Mouse (Mus musculus) neural tube, embryonic 11.5 days (tissue): ENCODE data around the gene Apoc1. TPM values are rescaled to one million over a fixed set of nuclear protein-coding genes. Genes with fewer than 3 reads are reported as not detected.

Experiments
- ATAC-seq: fragments of 200-750 bp; cut with Nextera tagmentation; 2 replicates; pipeline ENCODE4 v1.8.0; 2017; ENCODE audit warnings: moderate number of reproducible peaks, mild to moderate bottlenecking, moderate TSS enrichment, moderate library complexity; ENCODE audit not compliant: insufficient read depth, low FRiP score, low TSS enrichment
- DNase-seq: peaks from one replicate; pipeline ENCODE4 v3.0.0-alpha.2; 2015; ENCODE audit warnings: low spot score
- H3K27ac ChIP-seq: fragments of 300-500 bp; sonication (generic); 2 replicates; pipeline ENCODE4 v1.5.1; 2014; ENCODE audit warnings: low read depth, mild to moderate bottlenecking, low read length
- H3K27me3 ChIP-seq: fragments of 300-500 bp; sonication (generic); 2 replicates; pipeline ENCODE4 v1.6.1; 2014; ENCODE audit warnings: mild to moderate bottlenecking, low read length, mixed read lengths; ENCODE audit not compliant: control insufficient read depth, insufficient read depth
- H3K36me3 ChIP-seq: fragments of 300-500 bp; sonication (generic); 2 replicates; pipeline ENCODE4 v1.6.1; 2014; ENCODE audit warnings: mild to moderate bottlenecking, low read length, moderate library complexity, mixed read lengths; ENCODE audit not compliant: control insufficient read depth, insufficient read depth
- H3K4me1 ChIP-seq: fragments of 300-500 bp; sonication (generic); 2 replicates; pipeline ENCODE4 v1.6.1; 2014; ENCODE audit warnings: low read length, mixed read lengths; ENCODE audit not compliant: control insufficient read depth, insufficient read depth
- H3K4me2 ChIP-seq: fragments of 300-500 bp; sonication (generic); 2 replicates; pipeline ENCODE4 v1.6.1; 2014; ENCODE audit warnings: low read depth, mild to moderate bottlenecking, moderate library complexity
- H3K4me3 ChIP-seq: fragments of 300-500 bp; sonication (generic); 2 replicates; pipeline ENCODE4 v1.5.1; 2014; ENCODE audit warnings: low read depth, low read length
- H3K9ac ChIP-seq: fragments of 300-500 bp; sonication (generic); 2 replicates; pipeline ENCODE4 v1.6.1; 2014; ENCODE audit warnings: mild to moderate bottlenecking, low read length
- H3K9me3 ChIP-seq: fragments of 300-500 bp; sonication (generic); 2 replicates; pipeline ENCODE4 v1.6.1; 2016; ENCODE audit warnings: low read length; ENCODE audit not compliant: control insufficient read depth
- WGBS: fragments of 180-500 bp; shearing (Covaris S2); extraction: QIAGEN DNeasy Blood & Tissue Kit; methylation state at CpG from one replicate; pipeline ENCODE4 v1.1.7; 2014; 5-methylcytosine and 5-hydroxymethylcytosine counted together
- polyA plus RNA-seq: library from polyadenylated mRNA; unstranded; fragments of >200 nt; fragmentation: Nextera tagmentation; extraction: Ambion mirVana; gene quantifications from 2 replicates; pipeline ENCODE4 v1.2.1, GENCODE M21; 2014

Apoc1 gene
- polyA plus RNA-seq, 1 experiment from 2014 or later: 3.4 TPM

GRCm38 (mm10) chr7:19683771-19684201 is 8.7 kb downstream of the Apoc1 start:
- Histone ChIP-seq H3K4me1 (no peaks in the 10 kb centered on the region), H3K27ac (no peak overlapping the region), H3K27me3 (no peaks in the 10 kb centered on the region), H3K4me3 (no peak overlapping the region), H3K9me3 (no peaks in the 10 kb centered on the region), H3K36me3 (no peaks in the 10 kb centered on the region), H3K9ac (no peak overlapping the region), H3K4me2 (no peak overlapping the region)
- WGBS: 86% methylated on average over 6 of the region's 6 CpGs
- ATAC-seq (no peak), DNase-seq (no peak)

DNA sequence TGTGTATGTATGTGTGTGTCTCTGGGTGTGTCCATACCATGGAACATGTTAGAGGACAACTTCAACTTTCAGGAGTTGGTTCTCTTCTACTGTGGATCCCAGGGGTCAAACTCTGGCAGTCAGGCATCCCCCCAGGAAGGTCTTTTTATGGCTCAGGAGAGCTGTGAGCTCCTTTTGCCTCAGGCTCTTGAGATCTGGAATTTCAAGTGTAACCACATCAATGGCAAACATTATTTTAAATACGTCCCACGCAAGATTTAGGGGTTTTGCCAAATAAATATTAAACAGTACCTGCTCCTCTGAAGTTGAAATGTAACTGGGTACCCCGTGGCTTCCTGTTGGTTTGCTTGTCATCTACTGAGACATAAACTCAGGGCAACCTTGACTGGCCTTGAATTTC is 9.5 kb downstream of the Apoc1 start:
- Histone ChIP-seq H3K4me1 (no peaks in the 10 kb centered on the region), H3K27ac (no peak overlapping the region), H3K27me3 (no peaks in the 10 kb centered on the region), H3K9ac (no peak overlapping the region), H3K4me2 (no peak overlapping the region), H3K4me3 (no peak overlapping the region), H3K36me3 (no peaks in the 10 kb centered on the region), H3K9me3 (no peaks in the 10 kb centered on the region)
- DNase-seq: no peak
- WGBS: 79% methylated on average over 3 of the region's 3 CpGs
- no peak for ATAC-seq

DNA sequence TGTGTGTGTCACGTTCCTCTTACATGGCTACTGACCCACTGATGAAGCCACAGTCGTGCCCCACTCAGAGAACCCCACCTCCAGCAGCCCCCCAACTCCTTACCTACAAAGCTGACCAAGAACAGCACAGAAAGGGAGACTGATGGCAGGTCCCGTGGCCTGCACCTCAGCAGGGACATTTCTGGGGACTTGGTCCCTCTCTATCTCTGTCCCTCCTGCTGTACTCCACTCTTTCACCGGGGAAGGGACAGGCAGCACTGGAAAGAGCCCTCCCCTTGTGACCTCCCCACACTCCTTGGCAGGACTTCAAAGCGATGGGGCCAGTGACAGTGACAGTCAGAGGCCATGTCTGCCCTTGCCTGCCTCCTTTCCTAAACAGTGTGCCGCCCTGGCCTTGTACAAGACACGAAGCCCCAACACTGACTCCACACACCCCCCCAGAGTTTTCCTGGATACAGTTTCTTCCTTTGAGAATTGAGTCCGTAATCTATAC is 11.2 kb downstream of the Apoc1 start, which contains the start of the genes Gm44805 and Apoc4:
Gene Gm44805, minus strand, starts transcription at position 222 of the 493 bp plus-strand sequence.
Gene Apoc4, minus strand, starts transcription at position 278 of the 493 bp plus-strand sequence.
- Histone ChIP-seq H3K4me3 (no peak within 1 kb of the TSS), H3K27ac (no peak within 1 kb of the TSS), H3K9me3 (no peaks in the 10 kb centered on the region), H3K4me2 (no peak within 1 kb of the TSS), H3K9ac (no peak within 1 kb of the TSS), H3K4me1 (no peaks in the 10 kb centered on the region), H3K27me3 (no peaks in the 10 kb centered on the region), H3K36me3 (no peaks in the 10 kb centered on the region)
- 61% methylated on average over 8 of the region's 8 CpGs for WGBS
- no peak for DNase-seq
- no peak for ATAC-seq

DNA sequence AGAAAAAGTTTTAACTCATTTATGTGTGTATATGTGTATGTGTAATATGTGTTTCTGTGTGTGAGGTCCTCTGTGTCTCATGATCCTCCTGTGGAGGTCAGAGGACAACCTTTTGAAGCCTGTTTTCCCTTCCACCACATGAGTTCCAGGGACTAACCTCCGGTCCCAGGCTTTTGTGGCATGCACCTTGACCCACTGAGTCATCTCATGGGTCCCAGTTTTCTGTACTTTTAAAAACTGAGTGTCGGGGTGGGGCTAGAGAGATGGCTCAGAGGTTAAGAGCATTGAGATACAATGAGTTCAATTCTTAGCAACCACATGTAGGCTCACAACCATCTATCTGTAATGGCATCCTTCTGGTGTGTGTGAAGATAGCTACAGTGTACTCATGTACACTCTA is 11.8 kb downstream of the Apoc1 start:
- Histone ChIP-seq H3K36me3 (no peaks in the 10 kb centered on the region), H3K9me3 (no peaks in the 10 kb centered on the region), H3K4me3 (no peak overlapping the region), H3K4me1 (no peaks in the 10 kb centered on the region), H3K4me2 (no peak overlapping the region), H3K9ac (no peak overlapping the region), H3K27me3 (no peaks in the 10 kb centered on the region), H3K27ac (no peak overlapping the region)
- DNase-seq (no peak), ATAC-seq (no peak)
- WGBS: 89% methylated on average over 2 of the region's 2 CpGs

- Histone ChIP-seq H3K9ac (no peak overlapping the region), H3K9me3 (no peaks in the 10 kb centered on the region), H3K4me2 (no peak overlapping the region), H3K4me1 (no peaks in the 10 kb centered on the region), H3K27ac (no peak overlapping the region), H3K36me3 (no peaks in the 10 kb centered on the region), H3K27me3 (no peaks in the 10 kb centered on the region), H3K4me3 (no peak overlapping the region)
- DNase-seq (no peak), ATAC-seq (no peak)
- 94% methylated on average over 3 of the region's 3 CpGs for WGBS
These were observed 13.6 kb downstream of the Apoc1 start for GRCm38 (mm10) chr7:19678901-19679300.

DNA sequence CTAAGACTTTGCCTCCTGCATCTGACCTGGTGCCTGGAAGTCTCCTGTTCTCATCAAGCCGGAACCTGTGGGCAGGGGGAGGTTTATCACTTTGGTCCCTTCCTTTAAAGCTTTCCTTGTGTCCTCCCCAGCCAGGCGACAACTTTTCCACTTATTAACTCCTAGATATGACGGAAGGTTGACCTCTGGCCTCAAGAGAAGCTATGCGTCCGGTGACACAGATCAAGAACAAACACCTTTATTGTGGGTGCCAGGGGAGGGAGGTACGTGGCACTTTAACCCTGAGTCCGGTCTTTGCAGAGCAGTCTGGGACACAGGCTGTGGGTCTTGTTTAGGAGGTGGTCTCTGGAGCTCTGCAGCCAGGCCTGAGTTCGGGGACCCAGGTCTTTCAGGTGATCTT is 14.6 kb downstream of the Apoc1 start, which contains the start of gene Apoc2:
Gene Apoc2, minus strand, starts transcription at position 70 of the 400 bp plus-strand sequence.
- ATAC-seq (no peak), DNase-seq (no peak)
- Histone ChIP-seq H3K27me3 (no peaks in the 10 kb centered on the region), H3K4me1 (no peaks in the 10 kb centered on the region), H3K27ac (no peak within 1 kb of the TSS), H3K9ac (no peak within 1 kb of the TSS), H3K4me3 (no peak within 1 kb of the TSS), H3K9me3 (no peaks in the 10 kb centered on the region), H3K4me2 (no peak within 1 kb of the TSS), H3K36me3 (no peaks in the 10 kb centered on the region)
- WGBS: 79% methylated on average over 8 of the region's 8 CpGs

- 40% methylated on average over 1 of the region's 1 CpGs for WGBS
- Histone ChIP-seq H3K36me3 (no peaks in the 10 kb centered on the region), H3K9me3 (no peaks in the 10 kb centered on the region), H3K4me1 (no peaks in the 10 kb centered on the region), H3K9ac (no peak overlapping the region), H3K4me3 (no peak overlapping the region), H3K27ac (no peak overlapping the region), H3K27me3 (no peaks in the 10 kb centered on the region), H3K4me2 (no peak overlapping the region)
- ATAC-seq: no peak
- no peak for DNase-seq
These were observed 15.8 kb downstream of the Apoc1 start for GRCm38 (mm10) chr7:19676662-19677061.

GRCm38 (mm10) chr7:19675824-19676223 is 16.6 kb downstream of the Apoc1 start:
- no peak for DNase-seq
- Histone ChIP-seq H3K4me3 (no peak overlapping the region), H3K4me2 (no peak overlapping the region), H3K36me3 (no peaks in the 10 kb centered on the region), H3K9ac (no peak overlapping the region), H3K9me3 (no peaks in the 10 kb centered on the region), H3K27me3 (no peaks in the 10 kb centered on the region), H3K4me1 (no peaks in the 10 kb centered on the region), H3K27ac (no peak overlapping the region)
- WGBS: 84% methylated on average over 10 of the region's 10 CpGs
- no peak for ATAC-seq

DNA sequence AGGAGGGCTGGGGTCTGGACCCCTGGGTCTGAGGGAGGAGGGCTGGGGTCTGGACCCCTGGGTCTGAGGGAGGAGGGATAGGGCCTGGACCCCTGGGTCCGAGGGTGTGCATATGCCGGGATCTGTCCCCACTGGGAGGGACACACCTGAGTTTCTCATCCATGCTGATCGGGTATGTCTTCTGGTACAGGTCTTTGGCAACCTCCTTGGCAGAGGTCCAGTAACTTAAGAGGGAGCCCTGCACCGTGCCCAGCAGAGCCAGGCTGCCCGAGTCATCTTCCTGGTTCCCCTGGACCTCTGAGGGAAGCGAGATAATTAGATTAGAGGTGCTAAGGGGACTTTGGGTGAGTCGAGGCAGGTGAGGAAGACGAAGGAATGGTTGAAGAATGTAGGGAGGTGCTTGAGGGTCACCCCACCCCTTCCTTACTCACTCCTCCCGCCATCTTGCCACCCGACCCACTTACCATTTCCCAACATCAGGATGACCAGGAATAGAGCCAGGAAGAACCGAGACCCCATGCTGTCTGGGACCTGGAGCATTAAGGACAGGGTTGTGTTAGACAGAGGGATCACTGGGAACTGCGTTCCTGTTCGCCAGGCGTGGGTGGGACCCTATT is 19.3 kb downstream of the Apoc1 start:
- no peaks in the 10 kb centered on the region for H3K27me3 ChIP-seq
- no peak for ATAC-seq
- H3K4me3 ChIP-seq: no peak overlapping the region
- no peaks in the 10 kb centered on the region for H3K36me3 ChIP-seq
- no peak overlapping the region for H3K4me2 ChIP-seq
- H3K9me3 ChIP-seq: no peaks in the 10 kb centered on the region
- 73% methylated on average over 14 of the region's 14 CpGs for WGBS
- no peak overlapping the region for H3K27ac ChIP-seq
- DNase-seq: no peak
- no peak overlapping the region for H3K9ac ChIP-seq
- no peaks in the 10 kb centered on the region for H3K4me1 ChIP-seq
